Mouse (Mus musculus): ENCODE measurements around the gene Il18rap.
A peak's percentile ranks its signal among the peaks of the same experiment; 100 is the strongest.

Gene Il18rap

DNA sequence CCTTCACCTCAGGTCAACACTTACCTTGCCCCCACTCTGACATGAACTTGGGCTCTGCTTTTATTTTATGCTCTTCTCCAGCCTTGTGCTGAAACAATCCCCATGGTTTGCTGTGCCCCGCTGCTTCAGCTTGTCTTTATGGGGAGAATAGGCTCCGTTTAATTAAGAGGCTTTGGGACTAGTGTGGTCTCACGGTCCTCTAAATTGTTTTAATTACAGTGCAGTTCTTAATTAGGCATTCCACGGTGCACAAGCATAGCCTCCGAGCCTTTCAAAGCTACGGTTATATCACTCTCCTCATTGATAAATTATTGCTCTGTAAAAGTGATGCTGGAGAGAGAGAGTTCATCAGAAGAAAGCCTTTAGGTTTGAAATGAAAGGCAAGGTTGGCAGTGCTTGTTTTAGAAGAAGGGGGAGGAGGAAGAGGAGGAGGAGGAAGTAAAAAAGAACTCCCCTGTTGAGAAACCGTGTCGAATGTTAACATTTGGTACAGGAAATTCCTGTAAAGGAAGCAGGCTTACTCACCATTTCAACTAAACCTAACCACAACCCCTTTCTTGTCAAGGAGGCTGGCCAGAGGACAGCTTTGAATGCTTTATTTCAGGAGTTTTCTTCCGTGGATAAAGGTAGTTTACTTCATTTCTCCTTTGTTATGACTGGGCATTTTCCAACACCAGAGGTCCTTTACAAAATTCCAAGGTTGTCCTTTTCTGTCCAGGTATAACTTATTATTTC lies at the start of gene Il18rap:
Gene Il18rap (plus strand): TSS at position 512 of the 735 bp plus-strand sequence.
- no peak for DNase-seq (ENCODE audit: low spot score)

DNA sequence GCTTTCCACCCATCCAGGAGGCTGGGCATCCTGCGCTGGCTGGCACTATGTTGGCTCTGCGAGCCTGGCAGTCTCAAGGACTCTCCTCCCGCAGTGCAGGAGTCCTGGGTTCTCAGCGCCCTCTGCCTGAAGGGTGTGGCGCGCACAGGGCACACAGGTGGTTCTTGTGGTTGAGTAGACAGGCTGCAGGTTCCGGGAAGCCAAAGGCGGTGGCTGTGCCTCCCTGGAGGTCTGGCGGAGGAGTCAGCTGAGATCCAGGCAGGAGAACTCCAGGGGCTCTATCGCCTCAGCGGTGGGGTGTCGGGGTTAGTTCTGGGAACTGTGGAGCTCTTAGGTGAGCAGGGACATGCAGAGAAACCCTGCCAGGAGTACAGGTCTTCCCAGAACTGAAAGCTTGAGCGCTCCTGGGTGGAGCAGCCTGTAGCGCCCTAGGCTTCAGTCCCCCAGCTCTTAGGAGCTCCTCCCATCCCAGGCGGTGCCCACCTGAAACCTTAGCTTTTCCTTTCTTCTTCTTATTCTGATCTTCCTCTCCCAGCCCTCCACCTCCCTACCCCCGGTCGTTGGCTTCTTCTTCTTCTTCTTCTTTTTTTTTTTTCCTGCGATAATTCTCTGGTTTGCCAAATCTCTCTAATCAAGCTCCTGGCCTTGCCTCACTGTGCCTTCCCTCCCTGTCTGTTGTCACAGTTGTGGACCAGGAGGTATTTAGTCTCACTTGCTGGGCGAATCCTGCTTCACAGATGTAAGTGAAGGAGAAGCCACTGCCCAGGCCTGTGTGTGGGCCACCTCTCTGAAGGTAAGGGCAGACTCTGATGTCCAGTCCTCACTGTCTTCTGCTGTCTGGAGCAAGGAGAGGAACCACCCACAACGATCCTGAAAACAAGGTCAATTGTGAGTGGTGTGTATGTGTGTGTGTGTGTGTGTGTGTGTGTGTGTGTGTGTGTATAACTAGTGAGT lies 49.4 kb upstream of the Il18rap start, which contains the start of gene Il18r1:
Gene Il18r1 (plus strand): TSS at position 76 of the 954 bp plus-strand sequence.
- DNase-seq (ENCODE audit: low spot score): peak; percentile 8

DNA sequence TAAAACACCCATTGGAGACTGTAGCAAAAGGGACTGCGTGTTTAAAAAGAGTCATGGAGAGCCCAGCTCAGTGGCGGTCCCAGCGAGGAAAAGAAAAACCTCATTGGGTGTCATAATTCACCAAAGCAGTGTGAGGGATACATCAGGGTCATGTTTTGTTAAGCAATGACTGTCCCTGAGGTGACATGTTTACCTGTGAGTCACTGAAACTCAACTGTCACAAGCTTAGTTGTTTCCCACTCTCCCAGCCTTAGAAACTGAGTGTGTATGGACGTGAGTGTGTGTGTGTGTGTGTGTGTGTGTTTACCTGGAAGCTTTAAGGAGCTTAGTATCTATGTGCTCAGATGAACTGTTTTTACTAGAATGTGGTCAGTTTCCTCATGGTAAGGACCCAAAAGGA lies 47.9 kb upstream of the Il18rap start:
- DNase-seq (ENCODE audit: low spot score): no peak

DNA sequence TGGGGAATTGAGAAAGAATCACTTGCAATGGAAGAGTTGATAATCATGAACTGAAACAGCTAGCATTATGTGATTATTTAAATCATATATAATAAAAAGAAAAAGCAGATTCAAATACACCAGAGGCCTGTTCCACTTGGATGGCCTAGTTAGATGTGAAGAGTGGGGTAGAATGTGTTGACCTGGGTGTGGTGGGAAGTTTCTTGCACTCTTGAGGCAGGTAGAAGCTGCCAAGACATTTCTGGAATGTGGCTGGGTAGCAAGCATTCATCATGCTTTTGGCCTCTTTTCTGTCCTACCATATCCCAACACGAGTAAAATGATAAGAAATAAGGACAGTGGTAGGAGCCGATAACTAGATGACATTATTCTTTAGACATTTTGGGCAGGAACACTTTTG lies 46.4 kb upstream of the Il18rap start:
- no peak for DNase-seq (ENCODE audit: low spot score)

DNA sequence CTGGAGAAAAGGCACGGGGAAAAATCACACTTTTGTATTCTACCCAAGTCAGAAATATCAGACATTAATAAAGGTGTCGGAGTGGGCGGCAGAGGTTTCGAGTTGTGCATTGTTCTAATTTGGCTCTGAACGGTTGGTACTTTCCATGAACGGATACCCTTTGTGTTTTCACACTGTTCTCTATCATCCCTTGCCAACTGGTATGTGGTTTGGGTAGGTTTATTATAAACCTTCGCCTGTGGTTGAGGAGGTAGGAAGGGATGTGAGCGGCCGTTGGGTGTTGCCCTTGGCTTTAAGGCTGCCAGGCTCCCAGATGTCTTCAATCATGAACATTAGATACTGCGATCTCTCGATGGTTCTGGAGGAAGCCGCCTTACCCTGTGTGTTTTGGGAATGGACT lies 45.3 kb upstream of the Il18rap start:
- DNase-seq (ENCODE audit: low spot score): no peak

DNA sequence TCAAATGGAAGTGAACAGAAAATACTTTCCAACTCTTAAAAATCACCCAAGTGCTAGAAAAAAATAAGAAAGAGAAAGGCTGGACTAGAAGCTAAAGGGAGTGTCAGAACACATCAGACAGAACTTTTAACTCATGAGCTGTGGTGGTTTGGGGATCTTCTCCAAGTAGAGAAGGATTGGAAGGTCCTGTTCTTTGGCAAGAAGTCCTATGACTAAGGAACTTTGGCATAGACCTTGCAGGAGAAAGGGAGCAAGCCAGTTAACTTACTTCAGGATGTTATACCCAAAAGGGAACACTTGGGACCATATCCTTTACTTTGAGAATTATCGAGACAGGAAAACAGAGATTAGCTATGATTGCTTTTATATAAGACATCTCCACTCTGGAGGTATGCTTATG lies 42.8 kb upstream of the Il18rap start:
- no peak for DNase-seq (ENCODE audit: low spot score)

DNA sequence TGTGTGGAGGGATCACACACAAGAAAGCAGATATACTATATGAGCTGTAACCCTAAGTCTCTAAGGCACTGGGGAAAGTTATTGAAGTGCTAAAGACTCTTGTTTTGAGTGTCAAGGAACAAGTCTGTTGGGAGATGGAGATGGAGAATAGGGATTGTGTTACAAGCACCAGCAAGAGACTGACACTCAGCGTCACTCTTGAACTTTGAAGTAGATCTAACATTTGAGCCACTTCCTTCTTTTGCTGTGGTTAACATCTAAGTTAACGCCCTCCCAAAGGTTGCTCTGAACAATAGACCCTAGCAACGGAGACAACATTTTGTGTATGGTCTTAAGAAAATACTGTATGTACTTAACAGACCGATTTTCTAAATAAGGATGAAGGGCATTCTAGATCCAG lies 41.5 kb upstream of the Il18rap start:
- DNase-seq (ENCODE audit: low spot score): no peak

DNA sequence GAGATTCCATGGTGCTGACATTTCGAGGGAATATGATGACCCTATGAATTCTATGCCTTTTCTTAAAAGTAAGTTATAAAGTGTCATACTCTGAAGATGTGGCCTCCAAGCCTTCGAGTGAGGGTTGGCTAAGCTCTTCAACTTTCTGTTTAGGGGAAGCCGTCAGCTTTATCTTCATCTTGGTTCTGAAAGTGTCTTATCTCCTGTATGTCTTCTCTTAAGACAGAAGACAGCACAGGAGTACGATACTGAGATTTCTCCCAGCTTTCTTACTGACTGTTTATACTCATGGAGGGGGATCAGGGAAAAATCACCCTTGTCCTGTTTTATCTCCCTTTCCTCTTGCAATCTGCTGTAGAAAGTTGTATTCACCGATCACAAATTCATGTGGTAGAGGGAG lies 40.8 kb upstream of the Il18rap start:
- DNase-seq (ENCODE audit: low spot score): no peak

DNA sequence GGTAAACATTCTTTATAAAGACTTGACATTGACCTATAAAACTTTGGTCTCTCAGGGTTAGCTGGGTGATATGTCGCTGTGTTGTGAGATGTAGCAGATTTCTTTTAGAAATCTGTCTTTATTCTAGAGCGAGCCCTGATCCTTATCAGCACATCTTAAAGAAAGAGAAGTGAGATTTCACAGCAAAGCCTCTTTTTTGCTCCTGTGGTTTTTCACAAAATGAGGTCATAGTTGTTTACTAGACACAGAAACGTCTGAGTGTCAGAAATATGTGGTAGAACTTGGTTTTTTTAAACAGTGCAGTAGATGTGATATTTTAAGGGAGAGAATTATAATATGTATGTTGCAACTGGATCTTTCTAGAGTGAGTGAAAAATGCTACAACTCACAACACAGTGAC lies 39.5 kb upstream of the Il18rap start:
- no peak for DNase-seq (ENCODE audit: low spot score)

DNA sequence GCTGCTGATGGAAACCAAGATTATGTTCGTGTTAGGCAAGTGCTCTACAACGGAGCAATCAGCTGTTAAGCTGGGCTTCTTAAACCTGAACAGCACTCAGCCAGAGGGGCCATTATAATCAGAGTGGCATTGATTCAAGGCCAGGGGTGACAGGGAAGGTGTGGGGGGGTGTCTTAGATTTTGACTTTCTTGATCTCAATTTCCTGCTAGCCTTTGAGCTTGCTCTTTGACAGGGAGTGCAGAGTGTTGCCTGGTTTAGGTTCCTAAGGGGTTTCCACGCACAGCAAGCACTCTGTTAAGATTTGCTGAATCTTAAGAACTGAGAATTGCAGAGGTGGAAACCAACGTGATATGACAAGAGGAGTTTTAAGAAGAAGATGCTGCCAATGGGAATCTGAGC lies 38.4 kb upstream of the Il18rap start:
- no peak for DNase-seq (ENCODE audit: low spot score)

DNA sequence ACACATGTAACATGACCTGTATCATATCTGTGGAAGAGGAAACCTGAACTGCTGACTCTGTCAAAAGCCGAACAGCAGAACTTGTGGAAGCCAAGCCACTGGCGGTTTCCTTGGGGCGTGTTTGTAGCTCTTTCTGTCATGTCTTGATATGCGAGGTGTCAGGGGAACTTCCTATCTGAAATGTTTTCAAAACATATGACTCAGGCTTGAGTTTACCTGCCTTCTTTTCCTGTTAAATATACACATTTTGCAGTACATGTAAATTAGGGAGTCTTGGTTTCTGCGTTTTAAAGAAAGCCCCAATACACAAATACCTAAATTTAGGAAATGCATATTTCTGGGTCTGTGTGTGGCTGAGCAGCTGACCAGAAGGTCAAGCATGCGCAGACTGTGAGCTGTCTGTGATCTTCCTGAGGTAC lies 35.6 kb upstream of the Il18rap start:
- DNase-seq (ENCODE audit: low spot score): no peak

DNA sequence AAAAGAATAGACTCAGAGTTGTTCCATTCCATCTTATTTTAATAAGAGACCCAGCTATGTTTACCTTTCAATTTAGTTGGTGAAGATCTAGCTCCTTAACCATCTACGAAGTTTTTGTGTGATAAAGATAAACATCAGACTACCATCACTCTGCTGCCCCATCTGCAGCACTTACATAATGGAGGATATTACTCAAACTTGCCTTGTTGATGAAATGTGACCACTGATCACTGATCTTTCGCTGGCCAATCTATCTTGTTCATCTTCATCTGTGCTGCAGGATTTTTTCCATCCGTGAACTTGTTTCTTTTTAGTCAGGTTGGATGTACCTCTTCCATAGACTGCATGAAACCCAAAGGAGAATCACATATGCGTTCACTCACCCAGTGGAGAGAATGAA lies 20.6 kb upstream of the Il18rap start:
- DNase-seq (ENCODE audit: low spot score): no peak

DNA sequence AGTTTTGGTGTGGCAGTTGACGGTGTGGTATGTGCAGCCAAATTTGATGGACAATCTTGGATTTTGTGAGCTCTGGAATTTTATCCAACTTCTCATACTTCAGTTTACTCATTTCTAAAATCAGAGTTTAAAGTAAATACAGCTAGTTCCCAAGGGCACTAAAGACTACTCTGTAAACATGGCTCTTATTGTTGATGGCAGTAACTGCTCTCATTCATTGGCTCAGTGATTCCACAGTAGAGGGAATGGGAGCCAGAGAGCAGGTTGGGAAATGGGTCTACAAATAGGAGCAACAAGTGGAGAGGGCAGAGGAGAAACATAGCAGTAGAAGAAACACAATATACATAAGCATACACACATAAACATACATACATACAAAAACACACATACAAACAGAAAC lies 15.5 kb upstream of the Il18rap start:
- no peak for DNase-seq (ENCODE audit: low spot score)

DNA sequence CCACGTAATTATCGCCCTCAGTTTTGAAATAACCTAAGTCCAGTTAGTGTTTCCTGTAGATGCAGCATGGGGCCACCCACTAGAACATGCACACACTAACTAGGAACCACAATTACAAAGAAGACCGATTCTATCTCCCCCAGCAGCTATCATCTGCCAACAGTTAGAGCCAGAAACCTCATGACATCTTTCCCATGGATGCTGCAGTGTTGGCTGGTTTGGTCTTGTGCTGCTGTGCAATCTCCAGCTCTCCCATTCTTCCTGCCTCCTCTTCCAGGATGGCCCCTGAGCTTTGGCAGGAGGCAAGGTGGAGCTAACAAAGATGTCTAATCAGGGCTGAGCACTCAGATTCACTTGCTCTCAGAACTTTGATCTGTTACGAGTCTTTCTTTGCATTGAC lies 14.0 kb upstream of the Il18rap start:
- no peak for DNase-seq (ENCODE audit: low spot score)

DNA sequence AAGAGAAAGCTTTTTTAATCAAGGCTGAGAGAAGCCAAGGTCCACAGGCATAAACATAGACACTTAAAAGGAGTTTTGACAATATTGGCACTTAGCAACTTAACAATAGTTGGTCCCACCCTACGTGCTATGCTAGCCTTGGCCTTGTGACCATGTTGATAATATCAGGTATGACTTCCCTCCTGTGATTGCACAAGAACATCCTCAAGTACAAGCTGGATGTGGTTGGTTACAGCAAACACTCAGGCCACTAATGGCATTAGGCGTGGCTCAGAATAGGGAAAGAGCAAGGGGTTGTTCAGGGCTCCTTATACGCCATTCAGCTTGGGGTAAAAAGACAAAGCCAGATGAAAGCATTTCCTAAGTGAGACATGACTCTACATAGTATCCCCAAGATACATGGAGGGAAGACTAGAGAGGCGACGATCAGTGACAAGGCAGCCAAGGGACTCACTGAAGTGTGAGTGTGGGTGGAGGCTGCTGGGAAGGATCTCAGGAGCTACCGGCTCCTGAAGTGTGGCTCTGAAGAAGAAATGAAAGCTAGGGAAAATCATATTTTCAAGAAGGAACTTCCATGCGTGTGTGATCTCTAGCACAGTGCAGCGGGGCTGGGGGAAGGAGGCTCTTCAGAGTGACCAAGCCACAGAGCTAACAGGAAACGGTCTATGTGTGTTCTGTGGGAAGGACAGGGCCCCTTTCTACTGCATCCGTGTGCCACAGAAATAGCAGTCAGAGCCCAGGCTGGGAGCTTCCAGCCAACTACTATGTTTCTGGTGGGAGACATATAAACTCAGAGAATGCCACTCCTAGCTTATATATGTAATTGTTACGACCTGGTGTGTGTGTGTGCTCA lies 13.4 kb upstream of the Il18rap start:
- DNase-seq (ENCODE audit: low spot score): no peak

DNA sequence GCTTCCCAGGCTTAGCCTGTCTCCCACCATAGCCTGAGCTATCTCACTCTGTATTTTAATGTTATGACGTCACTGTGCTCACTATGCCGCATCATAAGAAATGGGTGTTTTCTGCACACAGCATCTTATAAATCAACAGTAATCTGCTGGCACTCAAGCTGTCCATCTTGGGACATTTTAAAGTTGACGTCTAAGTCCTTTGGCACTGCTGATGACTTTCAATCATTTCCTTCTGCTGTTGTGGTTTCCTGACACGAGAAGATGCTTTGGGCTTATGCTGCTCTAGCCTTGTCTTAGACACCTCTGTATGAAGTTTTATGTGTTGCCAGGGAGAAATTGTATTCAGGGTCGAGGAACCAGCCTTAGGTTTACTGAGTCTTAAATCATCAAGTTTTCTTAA lies 10.6 kb upstream of the Il18rap start:
- DNase-seq (ENCODE audit: low spot score): no peak

DNA sequence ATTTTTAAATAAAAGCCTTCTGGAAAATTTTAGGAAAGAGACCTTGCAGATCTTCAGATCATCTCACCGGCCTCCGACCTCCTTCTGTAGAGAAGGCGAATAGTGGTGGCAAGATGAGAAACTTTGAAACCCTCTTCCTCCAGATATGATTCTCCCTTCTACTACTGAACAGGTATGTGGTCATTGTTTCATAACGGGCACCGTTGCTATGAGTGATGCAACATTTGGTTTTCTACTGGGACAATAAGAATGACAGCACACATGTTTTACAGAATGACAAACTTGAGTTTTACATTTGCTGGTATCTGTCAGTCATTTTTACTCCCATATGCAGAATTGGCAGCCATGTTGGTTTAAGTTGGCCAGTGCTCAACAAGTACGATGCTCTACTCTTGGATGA lies 1.2 kb downstream of the Il18rap start:
- no peak for DNase-seq (ENCODE audit: low spot score)

DNA sequence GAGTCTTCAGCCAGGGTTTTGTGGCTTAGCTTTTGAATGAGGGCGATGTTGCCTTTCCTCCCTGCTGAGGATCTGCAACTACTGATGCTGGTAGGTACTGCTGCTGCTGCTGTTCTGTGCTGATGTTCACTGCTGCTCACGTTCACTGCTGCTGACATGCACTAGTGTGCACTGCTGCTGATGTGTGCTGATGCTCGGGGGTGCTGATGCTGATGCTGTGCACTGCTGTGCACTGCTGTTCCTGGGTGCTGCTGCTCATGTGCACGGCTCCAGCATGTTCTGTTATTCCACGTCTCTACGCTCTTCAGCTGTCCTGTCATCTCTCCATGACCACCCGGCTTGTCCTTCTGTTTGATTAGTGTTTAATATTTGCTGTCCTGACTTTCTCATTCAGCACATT lies 7.8 kb downstream of the Il18rap start:
- no peak for DNase-seq (ENCODE audit: low spot score)

DNA sequence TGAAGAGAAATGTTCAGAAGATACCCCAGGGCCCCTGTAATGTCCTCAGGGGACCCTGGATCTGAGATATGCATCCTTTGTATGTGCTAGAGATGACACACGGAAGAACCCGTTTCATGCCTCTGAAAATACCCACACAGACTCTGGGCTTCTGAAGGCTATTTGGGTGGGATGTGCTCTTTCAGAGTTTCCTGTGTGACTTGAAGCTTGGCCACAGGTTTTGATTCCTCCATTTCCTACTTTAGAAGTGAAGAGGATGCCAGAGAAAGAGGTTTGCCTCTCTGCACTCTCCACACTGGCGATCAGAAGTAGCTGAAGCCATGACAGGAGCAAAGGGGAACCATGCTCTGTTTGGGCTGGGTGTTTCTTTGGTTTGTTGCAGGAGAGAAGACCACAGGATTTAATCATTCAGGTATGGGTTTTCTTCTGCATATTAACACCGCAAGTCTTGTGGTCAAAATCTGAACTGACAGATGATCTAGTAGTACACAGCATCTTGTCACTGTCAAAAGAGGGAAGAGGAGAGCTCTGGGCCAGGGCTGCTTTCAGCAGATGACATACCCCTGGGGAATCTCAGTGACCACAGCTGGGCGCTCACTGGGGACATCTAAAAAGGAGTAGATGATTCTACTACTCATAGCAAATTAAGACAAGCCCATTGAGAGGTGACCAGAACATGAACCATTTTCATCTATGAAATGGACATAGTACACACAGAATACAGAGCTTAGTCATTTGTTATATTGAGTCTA lies 9.0 kb downstream of the Il18rap start:
- DNase-seq (ENCODE audit: low spot score): no peak

DNA sequence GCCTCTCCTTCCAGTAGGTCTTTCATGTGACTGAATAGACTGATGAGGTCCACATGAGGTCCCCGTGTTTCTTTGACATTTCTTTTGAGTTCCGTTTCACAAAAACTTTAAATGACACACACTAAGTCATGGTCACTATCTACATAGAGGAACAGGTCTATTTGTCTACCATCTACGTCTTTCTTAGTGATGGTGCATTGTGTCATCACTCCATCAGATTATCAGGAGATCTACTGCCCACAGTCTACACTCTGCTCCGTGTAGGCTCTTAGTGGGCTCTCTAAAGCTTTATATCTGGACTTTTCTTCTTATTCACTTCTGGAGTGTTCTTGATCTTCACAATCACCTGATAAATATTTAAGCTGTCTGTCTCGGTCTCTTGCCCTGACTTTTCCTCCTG lies 14.1 kb downstream of the Il18rap start:
- no peak for DNase-seq (ENCODE audit: low spot score)

DNA sequence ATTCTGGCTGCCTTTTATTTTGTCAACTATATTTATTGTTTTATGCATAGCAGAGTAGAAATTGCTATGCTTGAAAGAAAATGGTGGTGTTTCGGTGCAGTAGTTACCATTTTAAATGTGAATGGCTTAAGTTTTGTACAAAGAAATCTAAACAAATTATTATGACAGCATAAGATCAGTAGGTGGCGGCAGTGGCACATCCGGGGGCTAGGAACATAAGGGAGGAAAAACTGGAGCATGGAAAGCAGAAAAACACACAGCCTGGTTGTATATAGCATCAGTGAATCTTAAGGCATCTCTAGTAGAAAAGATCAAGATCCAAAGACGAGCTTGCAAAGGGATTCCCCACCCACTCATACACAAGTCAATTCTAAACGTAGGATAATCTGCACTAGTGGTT lies 22.4 kb downstream of the Il18rap start:
- no peak for DNase-seq (ENCODE audit: low spot score)

DNA sequence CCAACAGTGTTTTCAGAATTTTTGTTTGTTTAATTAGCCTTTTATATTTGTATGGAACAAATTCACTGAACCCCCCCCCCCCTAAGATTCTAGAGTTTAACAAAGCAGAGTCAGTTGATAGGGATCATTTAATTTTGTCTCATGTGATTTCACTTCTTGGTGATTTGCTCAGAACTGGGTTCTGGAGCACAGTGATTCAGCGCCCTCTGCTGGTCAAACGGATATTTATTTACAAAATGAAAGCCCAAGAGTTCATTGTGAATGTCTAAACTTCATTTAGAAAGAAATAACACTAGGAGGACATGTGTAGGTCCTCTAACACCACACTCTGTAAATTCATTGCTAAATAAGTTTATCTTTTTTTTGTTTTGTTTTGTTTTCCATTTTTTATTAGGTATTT lies 29.5 kb downstream of the Il18rap start:
- DNase-seq (ENCODE audit: low spot score): no peak
